Mouse (Mus musculus) forebrain, embryonic 16.5 days (tissue): ENCODE data around the gene Ttc6. TPM values are rescaled to one million over a fixed set of nuclear protein-coding genes. Genes with fewer than 3 reads are reported as not detected.

Experiments
- ATAC-seq: fragments of 200-750 bp; cut with Nextera tagmentation; 2 replicates; pipeline ENCODE4 v1.8.0; 2017; ENCODE audit warnings: mild to moderate bottlenecking, moderate library complexity
- H3K27ac ChIP-seq: fragments of 300-500 bp; sonication (generic); 2 replicates; pipeline ENCODE4 v1.5.1; 2014; ENCODE audit warnings: low read length, control low read depth
- H3K27me3 ChIP-seq: fragments of 300-500 bp; sonication (generic); replicated peaks from 2 replicates; pipeline ENCODE4 v1.6.1; 2014; ENCODE audit warnings: low read length; ENCODE audit not compliant: control insufficient read depth, insufficient read depth
- H3K36me3 ChIP-seq: fragments of 300-500 bp; sonication (generic); 2 replicates; pipeline ENCODE4 v1.6.1; 2014; ENCODE audit not compliant: control insufficient read depth, insufficient read depth
- H3K4me1 ChIP-seq: fragments of 300-500 bp; sonication (generic); replicated peaks from 2 replicates; pipeline ENCODE4 v1.6.1; 2014; ENCODE audit warnings: low read length; ENCODE audit not compliant: control insufficient read depth, insufficient read depth
- H3K4me2 ChIP-seq: fragments of 300-500 bp; sonication (generic); 2 replicates; pipeline ENCODE4 v1.6.1; 2014; ENCODE audit warnings: mild to moderate bottlenecking, low read length, control low read depth
- H3K4me3 ChIP-seq: fragments of 300-500 bp; sonication (generic); replicated peaks from 2 replicates; pipeline ENCODE4 v1.5.1; 2014; ENCODE audit warnings: mild to moderate bottlenecking, low read length, control low read depth
- H3K9ac ChIP-seq: fragments of 300-500 bp; sonication (generic); replicated peaks from 2 replicates; pipeline ENCODE4 v1.6.1; 2014; ENCODE audit warnings: low read depth, low read length, control low read depth
- H3K9me3 ChIP-seq: fragments of 300-500 bp; sonication (generic); 2 replicates; pipeline ENCODE4 v1.6.1; 2016; ENCODE audit warnings: low read length; ENCODE audit not compliant: control insufficient read depth
- whole genome bisulfite sequencing: fragments of 180-500 bp; shearing (Covaris S2); extraction: QIAGEN DNeasy Blood & Tissue Kit; methylation state at CpG from one replicate; pipeline ENCODE4 v1.1.7; 2014; 5-methylcytosine and 5-hydroxymethylcytosine counted together
- polyA plus RNA-seq: library from polyadenylated mRNA; unstranded; fragments of >200 nt; fragmentation: Nextera tagmentation; extraction: Ambion mirVana; gene quantifications from 2 replicates; pipeline ENCODE4 v1.2.1, GENCODE M21; 2015

The Ttc6 gene
- polyA plus RNA-seq, 1 experiment from 2014 or later = 0.18 TPM

GRCm38 (mm10) chr12:57624011-57624608 lies 60.2 kb downstream of the Ttc6 start:
- H3K27me3 ChIP-seq = no peaks in the 10 kb centered on the region
- 19% methylated on average over 4 of the region's 4 CpGs for WGBS
- H3K9me3 ChIP-seq = no peaks in the 10 kb centered on the region
- no peak overlapping the region for H3K4me2 ChIP-seq
- H3K4me1 ChIP-seq = no peaks in the 10 kb centered on the region
- no peaks in the 10 kb centered on the region for H3K36me3 ChIP-seq
- H3K9ac ChIP-seq = no peak overlapping the region
- ATAC-seq = no peak
- H3K4me3 ChIP-seq = no peak overlapping the region
- no peak overlapping the region for H3K27ac ChIP-seq

GRCm38 (mm10) chr12:57650011-57650410 lies 86.1 kb downstream of the Ttc6 start:
- no peaks in the 10 kb centered on the region for H3K4me1 ChIP-seq
- H3K27me3 ChIP-seq = no peaks in the 10 kb centered on the region
- no peaks in the 10 kb centered on the region for H3K36me3 ChIP-seq
- no peak for ATAC-seq
- H3K4me3 ChIP-seq = no peak overlapping the region
- no peak overlapping the region for H3K4me2 ChIP-seq
- no peak overlapping the region for H3K27ac ChIP-seq
- WGBS = 90% methylated on average over 4 of the region's 4 CpGs
- no peaks in the 10 kb centered on the region for H3K9me3 ChIP-seq
- H3K9ac ChIP-seq = no peak overlapping the region

DNA sequence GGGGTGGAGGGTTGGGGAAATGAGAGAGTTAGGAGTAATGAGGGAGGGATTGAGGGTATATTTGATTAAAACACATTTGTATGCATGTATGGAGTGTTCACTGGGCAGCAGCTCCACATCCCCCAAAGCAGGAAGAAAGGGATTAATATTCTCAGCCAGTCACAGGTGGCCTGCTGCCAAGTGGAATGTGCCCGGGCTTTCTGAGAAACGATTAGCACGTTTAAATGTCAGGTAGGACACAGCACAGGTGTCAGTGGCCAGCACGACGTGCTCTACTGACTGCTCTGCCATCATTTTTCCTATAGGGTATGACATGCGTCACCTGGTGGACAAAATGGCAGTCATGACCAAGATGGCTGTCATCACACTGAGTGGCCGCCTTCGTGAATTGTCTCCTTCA lies 86.8 kb downstream of the Ttc6 start:
- H3K4me2 ChIP-seq = no peak overlapping the region
- ATAC-seq = no peak
- no peak overlapping the region for H3K9ac ChIP-seq
- H3K4me3 ChIP-seq = no peak overlapping the region
- no peaks in the 10 kb centered on the region for H3K36me3 ChIP-seq
- H3K9me3 ChIP-seq = no peaks in the 10 kb centered on the region
- no peak overlapping the region for H3K27ac ChIP-seq
- no peaks in the 10 kb centered on the region for H3K27me3 ChIP-seq
- no peaks in the 10 kb centered on the region for H3K4me1 ChIP-seq
- 69% methylated on average over 8 of the region's 8 CpGs for WGBS

GRCm38 (mm10) chr12:57662986-57663674 lies 99.2 kb downstream of the Ttc6 start:
- H3K27ac ChIP-seq = no peak overlapping the region
- ATAC-seq = no peak
- 80% methylated on average over 10 of the region's 10 CpGs for WGBS

GRCm38 (mm10) chr12:57672414-57672813 lies 108.5 kb downstream of the Ttc6 start:
- ATAC-seq = no peak
- whole genome bisulfite sequencing = 84% methylated on average over 2 of the region's 2 CpGs
- H3K9me3 ChIP-seq = no peaks in the 10 kb centered on the region
- no peak overlapping the region for H3K4me2 ChIP-seq
- no peak overlapping the region for H3K27ac ChIP-seq
- no peak overlapping the region for H3K4me3 ChIP-seq
- no peaks in the 10 kb centered on the region for H3K27me3 ChIP-seq
- H3K4me1 ChIP-seq = no peaks in the 10 kb centered on the region
- H3K9ac ChIP-seq = no peak overlapping the region
- H3K36me3 ChIP-seq = no peaks in the 10 kb centered on the region

More at GRCm38 (mm10) chr12:57662986-57663674, 99.2 kb downstream of the Ttc6 start:
- Histone ChIP-seq H3K27me3 (no peaks in the 10 kb centered on the region), H3K9me3 (no peaks in the 10 kb centered on the region), H3K4me2 (no peak overlapping the region), H3K4me1 (no peaks in the 10 kb centered on the region), H3K4me3 (no peak overlapping the region), H3K9ac (no peak overlapping the region), H3K36me3 (no peaks in the 10 kb centered on the region)

DNA sequence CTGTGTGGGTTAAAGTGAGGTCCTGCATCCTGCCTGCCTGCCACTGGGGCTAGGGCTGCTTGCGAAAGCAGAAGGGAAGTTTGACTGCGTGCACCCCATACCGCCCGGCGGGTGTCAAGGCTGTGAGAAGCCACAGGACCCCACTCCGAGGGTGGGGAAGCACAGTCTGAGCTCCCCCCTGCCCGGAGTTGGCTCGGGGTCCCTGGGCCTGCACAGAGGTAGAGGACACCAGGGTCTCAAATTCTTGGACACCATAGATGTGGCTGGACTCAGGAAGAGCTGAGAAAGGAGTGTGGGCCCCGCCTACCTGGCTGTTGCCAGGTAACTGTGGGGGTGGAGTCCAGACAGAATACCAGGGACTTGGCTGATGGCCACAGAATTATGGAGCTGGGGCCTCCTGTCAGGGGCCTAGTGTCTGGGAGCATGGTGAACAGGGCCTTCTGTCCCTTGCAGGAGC lies 121.1 kb downstream of the Ttc6 start:
- Histone ChIP-seq H3K4me1 (no peaks in the 10 kb centered on the region), H3K27ac (no peak overlapping the region), H3K4me2 (no peak overlapping the region), H3K36me3 (no peaks in the 10 kb centered on the region), H3K4me3 (no peak overlapping the region), H3K27me3 (no peaks in the 10 kb centered on the region), H3K9me3 (no peaks in the 10 kb centered on the region), H3K9ac (no peak overlapping the region)
- ATAC-seq = no peak
- whole genome bisulfite sequencing = 38% methylated on average over 9 of the region's 9 CpGs

DNA sequence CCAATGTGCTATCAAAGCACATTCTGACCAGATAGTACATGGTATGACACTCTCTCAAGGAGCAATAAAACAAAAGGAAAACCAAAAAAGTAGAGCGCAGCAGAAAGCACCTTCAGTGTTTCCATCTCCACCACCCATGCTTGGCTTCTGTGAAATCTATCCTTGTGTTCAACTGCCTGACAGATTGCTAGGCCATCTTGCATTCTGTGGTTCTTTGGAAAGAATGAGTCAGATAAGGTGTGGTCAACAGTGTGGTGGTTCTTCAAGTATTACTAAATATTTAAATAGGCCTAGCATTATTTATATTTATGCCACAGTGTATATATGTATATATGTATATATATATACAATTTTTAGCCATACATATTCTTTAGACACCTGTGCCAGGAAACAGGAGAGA lies 146.1 kb downstream of the Ttc6 start:
- H3K4me1 ChIP-seq = no peaks in the 10 kb centered on the region
- H3K4me2 ChIP-seq = no peak overlapping the region
- no peak overlapping the region for H3K9ac ChIP-seq
- no peak for ATAC-seq
- WGBS = 100% methylated on average over 1 of the region's 1 CpGs
- H3K4me3 ChIP-seq = no peak overlapping the region
- H3K27ac ChIP-seq = no peak overlapping the region
- H3K36me3 ChIP-seq = no peaks in the 10 kb centered on the region
- H3K9me3 ChIP-seq = no peaks in the 10 kb centered on the region
- no peaks in the 10 kb centered on the region for H3K27me3 ChIP-seq

GRCm38 (mm10) chr12:57764720-57765119 lies 200.8 kb downstream of the Ttc6 start:
- no peak overlapping the region for H3K27ac ChIP-seq
- H3K36me3 ChIP-seq = no peaks in the 10 kb centered on the region
- 80% methylated on average over 7 of the region's 7 CpGs for WGBS
- H3K4me1 ChIP-seq = no peaks in the 10 kb centered on the region
- H3K27me3 ChIP-seq = no peaks in the 10 kb centered on the region
- H3K9ac ChIP-seq = no peak overlapping the region
- no peak for ATAC-seq
- no peak overlapping the region for H3K4me2 ChIP-seq
- no peaks in the 10 kb centered on the region for H3K9me3 ChIP-seq
- no peak overlapping the region for H3K4me3 ChIP-seq

GRCm38 (mm10) chr12:57776290-57776997 lies 212.5 kb downstream of the Ttc6 start:
- no peaks in the 10 kb centered on the region for H3K27me3 ChIP-seq
- no peaks in the 10 kb centered on the region for H3K9me3 ChIP-seq
- ATAC-seq = no peak
- H3K36me3 ChIP-seq = no peaks in the 10 kb centered on the region
- 5% methylated on average over 12 of the region's 12 CpGs for WGBS
- no peak overlapping the region for H3K9ac ChIP-seq
- 0 out of 2 replicates have a peak, but pooled peaks cover 6% of the 10 kb centered on the region for H3K4me1 ChIP-seq
- H3K4me3 ChIP-seq = no peak overlapping the region
- no peak overlapping the region for H3K4me2 ChIP-seq
- H3K27ac ChIP-seq = no peak overlapping the region
